Mouse (Mus musculus) MEL-GATA-1-ER (cell line): ENCODE results near the gene Cpne9.

Experiments used
- DNase-seq: peaks from one replicate; pipeline ENCODE4 v3.0.0-alpha.2; 2012; ENCODE audit warnings: low read depth; ENCODE audit errors: extremely low read depth

The Cpne9 gene

DNA sequence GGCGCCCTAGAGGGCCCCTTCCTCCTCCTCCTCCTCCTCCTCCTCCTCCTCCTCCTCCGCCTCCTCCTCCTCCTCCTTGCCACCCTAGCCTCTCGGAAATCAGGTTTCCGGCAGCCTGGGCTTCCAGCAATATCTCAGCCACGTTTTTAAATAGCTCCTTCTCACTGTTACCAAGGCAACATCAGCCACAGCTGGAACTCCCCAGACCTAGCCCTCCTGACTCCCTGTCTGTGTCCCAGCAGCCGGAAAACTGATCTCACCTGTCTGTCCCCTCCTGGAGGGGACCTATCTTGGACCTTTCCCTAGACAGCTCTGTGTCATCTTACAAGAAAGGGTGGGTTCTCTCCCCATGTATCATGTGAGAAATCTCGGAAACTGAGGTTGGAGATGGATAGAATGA is 60.2 kb downstream of the Cpne9 start:
- DNase-seq: no peak

DNA sequence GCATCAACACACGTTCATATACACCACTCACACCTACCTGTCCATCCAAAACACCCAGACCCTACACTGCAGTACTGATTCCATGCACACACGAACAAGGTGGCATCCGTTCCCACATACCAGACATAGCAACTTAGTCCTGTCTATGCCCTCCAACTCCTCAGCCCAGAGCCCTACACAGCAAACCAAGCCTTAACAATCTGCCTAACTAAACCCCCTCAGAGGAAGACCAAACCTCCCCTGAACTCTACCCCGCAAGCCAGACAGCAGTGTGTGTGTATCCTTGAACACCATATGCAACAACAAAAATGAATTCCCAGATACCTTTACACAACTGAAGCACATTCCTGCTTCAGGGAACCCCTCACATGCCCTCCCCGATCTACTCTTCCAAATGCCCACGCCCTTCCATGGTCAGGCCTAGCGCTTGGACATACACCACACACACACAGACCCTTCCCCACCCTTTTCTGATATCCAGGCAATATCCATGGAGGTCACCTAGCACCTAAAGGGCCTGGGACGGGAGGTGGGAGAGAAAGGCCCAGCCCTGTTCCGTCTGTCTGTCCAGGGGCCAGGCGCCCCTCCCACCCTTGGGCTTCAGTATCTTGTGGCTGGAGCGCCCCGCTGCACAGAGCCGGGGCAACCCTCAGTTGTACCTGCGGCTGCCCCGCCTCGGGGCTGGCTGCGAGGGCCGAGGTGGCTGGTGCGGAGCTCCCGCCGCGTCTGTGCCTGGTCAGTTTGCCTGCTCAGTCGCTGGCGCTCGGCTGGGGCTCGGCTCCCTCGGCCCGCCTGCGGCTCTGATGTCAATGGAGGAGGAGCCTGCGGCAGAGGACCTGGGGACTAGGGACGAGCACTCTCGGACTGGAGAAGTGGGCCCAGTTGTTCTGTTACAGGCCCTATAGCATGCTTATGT is 61.3 kb downstream of the Cpne9 start, which contains the start of gene Camk1:
Gene Camk1 (minus strand): TSS at position 808 of the 916 bp plus-strand sequence.
- DNase-seq: no peak

DNA sequence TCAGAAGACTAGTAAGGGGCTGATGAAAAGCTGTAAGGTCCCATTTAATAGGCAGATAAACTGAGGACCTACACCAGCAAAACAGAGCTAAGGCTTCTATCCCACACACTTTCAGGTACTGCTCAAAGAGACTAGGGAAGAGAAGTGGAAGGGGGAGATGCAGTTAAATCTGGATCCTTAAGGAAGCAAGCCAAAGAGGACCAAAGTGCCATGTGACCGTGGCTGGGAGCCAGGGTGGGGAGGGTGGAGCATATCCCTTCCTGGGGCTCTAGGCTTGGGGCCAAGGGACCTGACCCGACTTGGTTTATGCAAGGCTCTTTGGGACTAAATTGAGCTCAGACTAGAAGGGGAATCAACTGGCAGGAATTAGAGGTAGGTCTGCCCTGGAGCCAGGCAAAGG is 62.2 kb downstream of the Cpne9 start:
- DNase-seq: no peak

DNA sequence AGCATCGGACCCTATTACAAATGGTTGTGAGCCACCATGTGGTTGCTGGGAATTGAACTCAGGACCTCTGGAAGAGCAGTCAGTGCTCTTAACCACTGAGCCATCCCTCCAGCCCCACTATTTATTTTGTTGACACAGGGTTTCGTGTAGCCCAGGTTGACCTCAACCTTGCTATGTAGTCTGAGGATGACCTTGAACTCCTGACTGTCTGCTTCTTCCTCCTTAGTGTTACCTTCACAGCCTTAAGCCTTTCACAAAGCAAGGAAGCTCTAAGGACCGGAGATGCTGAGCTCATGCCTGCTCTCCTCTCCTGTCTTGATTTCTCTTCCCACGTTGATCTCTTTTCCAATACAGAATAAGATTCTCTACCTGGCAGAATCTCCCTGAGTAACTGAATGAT is 64.8 kb downstream of the Cpne9 start:
- no peak for DNase-seq

DNA sequence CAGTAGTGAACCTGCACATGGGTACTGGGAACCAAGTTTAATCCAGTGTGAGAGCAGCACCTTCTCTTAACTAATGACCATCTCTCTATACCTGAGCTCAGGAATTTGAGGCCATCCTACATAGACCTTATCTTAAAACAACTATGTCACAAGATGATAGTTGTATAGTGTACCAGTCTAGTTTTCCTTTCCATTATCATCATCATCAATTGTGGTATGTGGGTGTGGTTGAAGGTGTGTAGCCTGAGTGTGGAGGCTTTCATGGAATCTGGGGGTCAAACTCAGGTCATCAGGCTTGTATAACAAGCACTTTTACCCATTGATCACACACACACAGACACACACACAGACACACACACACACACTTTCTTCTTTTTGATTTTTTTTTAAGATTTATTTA is 68.4 kb downstream of the Cpne9 start:
- DNase-seq: no peak

DNA sequence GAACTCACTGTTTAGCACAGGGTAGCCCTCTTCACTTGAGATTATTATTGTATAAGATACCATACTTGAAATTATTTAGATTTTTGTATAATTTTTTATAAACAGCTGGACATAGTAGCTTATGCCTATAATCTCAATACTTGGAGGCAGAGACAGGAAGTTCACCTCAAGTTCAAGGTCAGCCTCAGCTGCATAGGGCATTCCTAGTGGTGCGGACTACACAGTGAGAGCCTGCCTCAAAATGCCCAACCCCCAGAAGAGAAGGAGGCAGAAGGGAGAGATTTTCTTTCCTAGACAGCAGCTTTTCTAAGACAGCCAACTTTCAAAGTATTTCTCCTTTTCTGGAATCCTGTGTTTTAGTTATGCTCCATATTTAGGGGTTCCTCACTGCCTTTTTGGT is 69.1 kb downstream of the Cpne9 start:
- DNase-seq: no peak

DNA sequence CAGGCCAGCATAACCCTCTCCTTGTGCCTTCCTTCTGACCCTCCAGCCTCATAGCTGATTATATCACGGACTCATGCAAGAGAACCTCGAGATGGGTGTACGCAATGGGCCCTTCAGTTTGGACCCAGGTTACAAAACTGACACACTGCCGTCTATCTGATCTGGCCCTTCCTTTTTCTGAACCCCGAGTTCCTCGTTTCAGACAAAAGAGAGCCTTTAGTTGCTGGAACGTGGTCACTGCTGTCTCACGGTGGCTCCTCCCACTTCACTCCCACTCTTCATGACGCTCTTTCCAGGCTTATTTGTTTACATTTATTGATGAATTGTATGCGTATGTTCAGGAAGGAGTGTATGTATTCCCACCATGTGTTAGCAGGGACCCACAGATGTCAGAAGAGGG is 69.5 kb downstream of the Cpne9 start:
- peak; percentile 32 for DNase-seq

DNA sequence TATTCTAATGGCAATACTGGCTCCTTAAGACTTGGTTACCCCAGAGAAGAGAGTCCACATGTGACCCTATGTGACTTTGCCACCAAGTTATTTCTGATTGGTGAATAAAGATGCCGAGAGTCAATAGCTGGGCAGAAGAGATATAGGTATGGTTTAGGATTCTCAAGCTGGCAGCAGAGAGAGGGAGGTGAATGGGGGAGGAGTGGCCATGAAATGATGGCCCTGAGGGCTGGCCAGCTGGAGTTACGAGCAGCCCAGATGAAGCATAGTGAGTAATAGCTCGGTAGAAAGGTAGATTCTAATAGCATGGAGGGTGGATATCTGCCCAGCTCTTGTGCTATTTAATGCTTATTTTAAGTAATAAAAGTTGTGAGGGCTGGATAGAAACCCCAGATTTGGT is 70.7 kb downstream of the Cpne9 start:
- no peak for DNase-seq

DNA sequence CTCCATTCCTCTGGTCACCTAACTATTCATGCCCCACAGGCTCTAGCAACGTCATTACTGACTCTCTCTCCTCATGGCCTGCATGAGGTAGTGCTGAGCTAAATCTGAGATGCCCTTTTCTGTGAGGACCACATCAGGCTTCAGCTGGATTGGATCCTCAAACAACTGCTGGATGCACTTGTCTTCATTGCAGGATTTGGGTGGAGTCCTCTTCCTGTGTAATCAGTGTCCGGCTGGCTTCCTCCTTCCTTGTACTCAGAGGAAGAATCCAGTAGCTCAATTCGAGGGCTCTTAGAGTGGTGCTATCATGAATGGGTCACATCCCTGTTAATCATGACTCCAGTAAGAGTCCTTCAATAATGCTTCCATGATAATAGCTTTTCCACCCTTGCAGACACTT is 71.6 kb downstream of the Cpne9 start:
- DNase-seq: no peak
